Mouse (Mus musculus): ENCODE measurements at regions not wholly inside any gene's neighbourhood (a gene's known extent, or its start where the extent isn't known, plus 50 kb on each side); places are given as distances from the start of the nearest gene placed in this dataset.

DNA sequence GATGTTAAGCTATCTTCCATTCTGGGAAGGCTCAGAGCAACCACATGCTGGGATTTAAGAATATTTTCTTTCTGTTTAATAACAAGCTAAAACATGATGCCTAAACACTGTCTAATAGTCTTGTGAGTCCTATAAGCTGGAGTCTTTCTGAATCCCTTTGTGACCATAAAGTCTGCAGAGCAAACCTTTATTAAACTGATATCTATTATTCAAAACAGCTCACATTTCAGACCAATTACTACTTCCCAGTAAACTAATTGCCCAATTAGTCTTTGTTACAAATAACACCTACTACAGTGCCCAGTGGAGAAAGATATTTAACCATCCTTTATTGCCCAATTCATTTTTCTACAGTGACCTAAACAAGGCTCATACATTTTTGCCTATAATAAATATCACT, 277.7 kb downstream of the Stxbp6 start:
- no peak overlapping the region for H3K4me3 ChIP-seq (replicated peaks; ENCODE audit: low read length)
- TF ChIP-seq NANOG (IDR thresholded peaks at IDR 0.05; ENCODE audit: borderline replicate concordance, low read length), result no peak
- TF ChIP-seq POU5F1 (IDR thresholded peaks at IDR 0.05; ENCODE audit: borderline replicate concordance, low read length), result no peak
- no peak for TF ChIP-seq CTCF (conservative IDR thresholded peaks at IDR 0.05; ENCODE audit: low read length)
- H3K27me3 ChIP-seq (ENCODE audit: insufficient read depth, low read length), result no peaks in the 10 kb centered on the region
- no peaks in the 10 kb centered on the region for H3K4me1 ChIP-seq (replicated peaks; ENCODE audit: low read depth, low read length)
- H3K9me3 ChIP-seq (ENCODE audit: low read length), result peaks cover 4% of the 10 kb centered on the region; the same call in 1 of the 2 replicates
- no peaks in the 10 kb centered on the region for H3K36me3 ChIP-seq (ENCODE audit: insufficient read depth, low read length)

DNA sequence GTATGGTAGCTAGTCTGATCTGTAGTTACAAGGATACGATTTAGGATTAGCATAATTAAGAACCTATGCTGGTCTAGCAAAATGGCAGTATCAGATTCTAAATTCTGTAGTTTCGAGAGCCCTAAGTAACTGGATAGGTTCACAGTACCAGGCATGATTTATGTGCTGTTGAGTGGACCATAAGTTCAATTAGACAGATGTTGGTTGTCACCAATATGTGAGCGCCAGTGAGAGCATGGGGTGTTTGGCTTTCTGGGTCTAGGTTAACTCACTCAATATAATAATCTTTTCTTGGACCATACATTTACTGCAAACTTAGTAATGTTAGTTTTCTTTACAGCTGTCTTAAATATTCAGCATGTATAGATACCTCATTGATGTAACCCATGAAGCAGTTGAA, 323.8 kb downstream of the Stxbp6 start:
- H3K27me3 ChIP-seq (ENCODE audit: insufficient read depth, low read length), result no peaks in the 10 kb centered on the region
- H3K36me3 ChIP-seq (ENCODE audit: insufficient read depth, low read length), result no peaks in the 10 kb centered on the region
- TF ChIP-seq NANOG (IDR thresholded peaks at IDR 0.05; ENCODE audit: borderline replicate concordance, low read length) (no peak), CTCF (conservative IDR thresholded peaks at IDR 0.05; ENCODE audit: low read length) (no peak), POU5F1 (IDR thresholded peaks at IDR 0.05; ENCODE audit: borderline replicate concordance, low read length) (no peak)
- H3K4me1 ChIP-seq (replicated peaks; ENCODE audit: low read depth, low read length), result no peaks in the 10 kb centered on the region
- no peak overlapping the region for H3K4me3 ChIP-seq (replicated peaks; ENCODE audit: low read length)
- peaks cover 16% of the 10 kb centered on the region for H3K9me3 ChIP-seq (ENCODE audit: low read length)

DNA sequence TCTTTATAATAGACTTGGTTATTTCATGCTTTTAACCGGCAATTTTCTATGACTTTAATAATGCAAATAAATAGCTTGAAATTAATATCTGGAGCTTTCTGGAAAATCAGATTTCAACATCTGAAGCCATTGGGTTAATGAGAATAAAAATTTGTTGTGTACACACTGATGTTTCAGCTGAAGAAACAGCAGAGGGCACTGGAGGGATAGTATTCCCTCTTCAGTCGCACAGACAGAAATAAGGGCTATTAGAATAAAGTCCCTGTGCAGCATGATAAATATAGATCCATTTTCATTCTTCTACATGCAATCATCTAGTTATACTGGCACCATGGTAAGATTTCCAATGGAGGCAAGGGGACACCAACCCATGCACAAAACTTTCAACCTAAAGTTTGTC, 347.7 kb downstream of the Stxbp6 start:
- Histone ChIP-seq H3K36me3 (ENCODE audit: insufficient read depth, low read length) (no peaks in the 10 kb centered on the region), H3K9me3 (ENCODE audit: low read length) (peaks cover 60% of the 10 kb centered on the region), H3K4me3 (replicated peaks; ENCODE audit: low read length) (no peak overlapping the region), H3K27me3 (ENCODE audit: insufficient read depth, low read length) (no peaks in the 10 kb centered on the region), H3K4me1 (replicated peaks; ENCODE audit: low read depth, low read length) (no peaks in the 10 kb centered on the region)
- no peak for TF ChIP-seq CTCF (conservative IDR thresholded peaks at IDR 0.05; ENCODE audit: low read length)
- TF ChIP-seq NANOG (IDR thresholded peaks at IDR 0.05; ENCODE audit: borderline replicate concordance, low read length), result no peak
- TF ChIP-seq POU5F1 (IDR thresholded peaks at IDR 0.05; ENCODE audit: borderline replicate concordance, low read length), result no peak
